Mouse (Mus musculus) cerebellum, adult (tissue): ENCODE measurements around the gene Gpr61.
A peak's percentile ranks its signal among the peaks of the same experiment; 100 is the strongest.

Experiments
- ATAC-seq: cut with Nextera tagmentation; 2 replicates; pipeline ENCODE4 v1.9.2; 2017; ENCODE audit warnings: mild to moderate bottlenecking, moderate library complexity, mixed read lengths; ENCODE audit not compliant: insufficient number of reproducible peaks, low FRiP score, low TSS enrichment

Gene Gpr61

GRCm38 (mm10) chr3:108180514-108180913 lies 25.8 kb upstream of the Gpr61 start:
- no peak for ATAC-seq

DNA sequence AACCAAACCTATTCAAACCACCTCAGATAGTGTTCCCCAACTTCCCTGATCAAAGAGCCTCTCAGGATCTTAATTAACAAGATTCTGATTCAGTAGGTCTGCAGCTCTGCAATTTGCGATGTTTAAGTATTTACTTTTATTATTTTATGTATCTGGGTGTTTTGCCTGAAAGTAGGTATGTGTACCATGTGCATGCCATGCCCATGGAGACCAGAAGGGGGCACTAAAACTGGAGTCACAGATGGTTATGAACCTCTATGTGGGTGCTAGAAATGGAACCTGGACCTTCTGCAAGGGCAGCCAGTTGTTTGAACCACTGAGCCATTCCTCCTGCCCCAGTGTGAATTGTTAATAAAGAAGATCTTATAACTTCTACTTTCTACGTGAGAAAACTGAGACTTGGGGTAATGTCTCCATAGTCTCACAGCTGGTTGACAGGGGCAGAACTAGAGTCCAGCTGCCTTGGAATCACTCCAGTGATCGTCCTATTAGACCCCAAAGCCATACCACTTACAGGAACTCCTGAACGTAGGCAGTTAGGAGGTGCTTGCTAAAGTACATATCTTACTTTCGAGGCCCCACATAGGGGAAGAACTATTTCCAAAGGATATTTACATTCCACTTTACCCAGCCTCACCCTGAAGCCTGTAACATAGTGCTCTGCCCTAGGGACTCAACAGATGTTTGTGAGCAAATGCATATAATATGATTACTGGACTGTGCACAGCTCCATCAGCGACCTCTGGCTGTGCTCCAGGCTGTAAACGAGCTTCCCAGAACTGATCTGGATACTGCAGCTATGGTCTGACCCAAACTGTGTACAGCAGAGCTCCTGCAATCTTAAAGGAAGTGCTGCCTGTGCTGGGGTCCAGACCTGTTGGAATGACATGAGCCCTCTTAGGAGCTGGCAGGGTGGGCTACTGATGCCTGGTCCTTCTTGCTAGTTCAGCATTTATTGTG lies 24.4 kb upstream of the Gpr61 start:
- ATAC-seq = no peak

- ATAC-seq = peak; percentile 91
These were observed 20.2 kb upstream of the Gpr61 start for GRCm38 (mm10) chr3:108174672-108175531.

DNA sequence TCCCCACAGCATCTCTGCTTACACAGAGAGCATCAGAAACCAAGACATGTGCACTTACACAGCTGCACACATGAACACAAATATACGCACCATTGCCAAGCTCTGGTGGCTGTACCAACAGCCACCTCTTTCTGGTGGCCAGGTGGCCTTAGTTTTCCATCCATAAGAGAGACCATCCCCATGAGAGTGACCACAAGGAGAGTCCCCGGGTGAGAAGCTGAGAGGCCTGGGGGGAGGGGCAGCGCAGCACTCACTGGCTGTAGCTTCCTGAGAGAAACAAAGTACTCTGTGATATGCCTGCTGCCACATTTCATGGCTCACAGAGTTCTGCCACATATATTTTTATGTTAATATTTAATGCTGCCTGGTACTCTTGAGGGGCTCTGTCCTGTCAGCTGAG lies 14.5 kb upstream of the Gpr61 start:
- no peak for ATAC-seq

DNA sequence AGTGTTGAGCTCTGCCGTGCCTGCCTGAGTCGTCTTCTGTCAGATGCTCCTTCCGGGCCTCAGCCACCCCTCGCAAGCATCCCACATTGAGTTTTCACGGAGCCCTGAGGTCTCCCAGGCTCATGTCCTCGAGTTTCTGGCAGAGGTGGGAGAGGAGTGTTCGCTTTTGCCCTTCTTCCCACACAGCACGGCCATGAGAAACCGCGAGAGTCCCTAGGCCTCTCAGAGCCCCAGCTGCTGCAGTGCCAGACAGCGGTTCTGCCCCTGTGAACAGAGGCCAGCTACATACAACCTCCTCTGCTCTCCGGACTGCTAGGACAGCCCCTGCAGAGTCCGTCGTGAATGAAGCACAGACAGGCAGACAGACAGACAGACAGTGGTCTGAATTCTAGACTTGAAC lies 12.8 kb upstream of the Gpr61 start:
- no peak for ATAC-seq

- ATAC-seq = no peak
These were observed 12.0 kb upstream of the Gpr61 start for GRCm38 (mm10) chr3:108166486-108167211.

DNA sequence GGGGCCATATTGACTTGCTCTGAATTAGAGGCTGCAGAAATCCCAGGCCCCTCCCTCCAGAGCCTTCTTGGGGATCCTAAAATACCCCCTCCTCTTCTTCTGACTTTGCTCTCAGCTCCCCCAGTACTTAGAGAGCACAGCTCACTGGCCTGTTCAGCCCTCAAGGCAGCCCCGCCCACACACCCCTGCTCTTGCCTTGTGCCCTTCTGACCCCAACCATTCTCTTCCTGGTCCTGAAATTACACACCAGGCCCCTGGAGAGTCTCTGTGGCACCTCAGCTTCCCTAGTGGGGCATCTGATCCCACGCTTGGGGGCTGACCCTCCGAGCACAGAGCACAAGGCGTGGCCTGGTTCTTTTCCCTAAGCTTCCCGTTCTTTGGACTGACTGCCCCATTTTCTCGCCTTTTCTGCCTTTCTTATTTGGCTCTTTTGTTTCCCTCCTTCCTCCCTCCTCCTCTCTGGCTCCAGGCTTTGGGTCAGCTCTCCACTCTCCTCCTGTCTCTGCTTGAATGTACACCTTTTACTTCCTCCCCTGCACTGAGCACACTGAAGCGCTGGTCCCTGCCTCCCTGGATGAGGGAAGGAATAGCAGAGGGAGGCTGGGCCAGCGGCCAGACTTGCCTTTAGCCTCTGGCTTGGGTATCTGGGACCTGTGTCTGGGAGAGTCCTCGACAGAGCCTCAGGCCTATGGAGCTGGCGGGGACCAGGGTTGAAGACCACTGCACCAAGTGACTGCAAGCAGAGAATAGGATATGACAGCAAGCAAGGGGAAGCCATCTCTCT lies 11.0 kb upstream of the Gpr61 start:
- no peak for ATAC-seq

- ATAC-seq = peak; percentile 88
These were observed 10.1 kb upstream of the Gpr61 start for GRCm38 (mm10) chr3:108164807-108165206.

- no peak for ATAC-seq
These were observed 9.4 kb upstream of the Gpr61 start for GRCm38 (mm10) chr3:108164091-108164490.

- ATAC-seq = no peak
These were observed 3.8 kb upstream of the Gpr61 start for GRCm38 (mm10) chr3:108158383-108159037.

DNA sequence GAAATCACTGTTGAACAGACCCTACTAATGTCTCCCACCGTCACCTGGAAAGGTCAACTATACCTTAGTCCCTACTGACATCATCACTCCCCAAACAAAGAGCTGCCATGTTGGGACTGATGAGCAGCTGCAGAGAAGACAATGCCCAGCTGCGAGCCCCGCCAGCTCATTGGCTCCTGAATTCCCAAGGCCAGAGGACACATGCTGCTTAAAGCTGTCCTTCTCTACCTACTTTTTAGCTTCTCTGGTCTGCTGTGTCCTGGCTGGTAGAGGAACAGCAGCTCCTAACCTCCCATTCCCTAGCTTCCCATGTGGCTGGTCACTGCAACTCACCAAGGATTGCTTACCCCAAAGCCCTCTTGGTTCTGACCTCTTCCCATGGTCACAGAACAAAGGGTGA lies 2.4 kb downstream of the Gpr61 start:
- ATAC-seq = no peak

GRCm38 (mm10) chr3:108147386-108148235 lies 7.1 kb downstream of the Gpr61 start:
- peak; percentile 65 for ATAC-seq

GRCm38 (mm10) chr3:108146671-108147070 lies 8.0 kb downstream of the Gpr61 start:
- no peak for ATAC-seq

- peak; percentile 93 for ATAC-seq
These were observed 8.9 kb downstream of the Gpr61 start, which contains the start of gene Gnai3 for GRCm38 (mm10) chr3:108145534-108146445. Gene Gnai3, minus strand, starts transcription at chr3:108146146.

GRCm38 (mm10) chr3:108140786-108141185 lies 13.9 kb downstream of the Gpr61 start:
- ATAC-seq = no peak

GRCm38 (mm10) chr3:108139113-108139512 lies 15.6 kb downstream of the Gpr61 start:
- no peak for ATAC-seq

DNA sequence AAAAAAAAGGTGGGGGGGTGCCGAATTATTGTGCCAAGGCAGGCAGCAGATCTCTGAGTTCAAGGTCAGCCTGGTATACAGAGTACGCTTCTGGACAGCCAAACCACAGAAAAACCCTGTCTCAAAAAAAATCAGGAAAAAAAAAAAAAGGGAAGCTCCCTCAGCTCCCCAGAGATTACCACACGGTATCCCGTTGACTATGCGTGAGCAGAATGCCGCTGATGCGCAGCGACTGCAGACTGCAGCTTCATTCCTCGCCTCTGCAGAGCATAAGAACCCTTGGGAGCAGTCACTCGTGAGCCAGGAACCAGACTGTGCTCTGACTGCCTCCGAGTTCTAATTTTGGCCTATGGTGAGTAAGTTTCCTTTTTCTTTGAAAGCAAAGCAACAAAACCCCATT lies 20.0 kb downstream of the Gpr61 start:
- no peak for ATAC-seq
